In the genomic region with DNA sequence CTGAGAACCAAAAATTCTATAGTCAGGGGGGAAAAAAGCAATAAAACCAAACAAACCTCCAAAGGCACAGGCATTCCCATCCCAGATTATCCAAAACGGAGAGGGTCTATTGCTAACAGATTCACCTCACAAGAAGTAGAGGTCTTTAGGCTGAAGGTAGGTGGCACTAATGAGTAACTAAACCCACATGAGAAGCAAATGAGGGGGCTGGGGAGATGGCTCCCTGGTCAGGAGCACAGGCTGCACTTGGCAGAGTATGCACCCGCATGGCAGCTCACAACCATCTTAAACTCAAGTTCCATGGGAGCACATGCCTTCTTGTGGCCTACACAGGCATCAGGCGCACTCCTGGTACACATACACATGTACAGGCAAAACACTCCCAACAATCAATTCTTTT, we compare ENCODE assay signal across 20 mouse cellular contexts.
"Had no signal": no experiment of that assay in that cellular context is flagged by ENCODE, and none has a peak within 500 bp of the region (broad histone marks: within the 10 kb centered on the region; RNA-seq: fewer than 3 reads in every experiment).

No protein-coding gene starts in this region.

- H3K4me1 ChIP-seq: limb, embryonic 12.5 days; limb, embryonic 15.5 days; lung, embryonic 15.5 days had no signal

- ATAC-seq: intestine, postnatal 0 days had no signal

- H3K27ac ChIP-seq: kidney, postnatal 0 days; layer of hippocampus, adult 2 months; limb, embryonic 12.5 days; limb, embryonic 15.5 days; liver, embryonic 13.5 days; lung, embryonic 15.5 days; stomach, postnatal 0 days had no signal

- H3K27me3 ChIP-seq: limb, embryonic 12.5 days; limb, embryonic 15.5 days; liver, embryonic 13.5 days; lung, embryonic 15.5 days had no signal

- DNase-seq: kidney, adult 2 months; kidney, postnatal 25 days; layer of hippocampus, adult 9-11 months; liver, embryonic 13.5 days; lung, adult 18-20 months; lung, postnatal 10 days; lung, postnatal 36 days; midbrain, embryonic 14.5 days; right cerebral cortex, adult 18-20 months; right cerebral cortex, postnatal 14 days; right cerebral cortex, postnatal 4 days; thymus, postnatal 36 days had no signal

- H3K9me3 ChIP-seq: limb, embryonic 12.5 days; limb, embryonic 15.5 days; liver, embryonic 13.5 days; lung, embryonic 15.5 days had no signal

- H3K36me3 ChIP-seq: limb, embryonic 12.5 days; limb, embryonic 15.5 days; liver, embryonic 13.5 days; lung, embryonic 15.5 days had no signal

- H3K9ac ChIP-seq: limb, embryonic 12.5 days; limb, embryonic 15.5 days; liver, embryonic 13.5 days; lung, embryonic 15.5 days had no signal

- H3K4me3 ChIP-seq: layer of hippocampus, adult 2 months; limb, embryonic 12.5 days; limb, embryonic 15.5 days; liver, embryonic 13.5 days; lung, embryonic 15.5 days had no signal

- H3K4me2 ChIP-seq: limb, embryonic 12.5 days; limb, embryonic 15.5 days; liver, embryonic 13.5 days; lung, embryonic 15.5 days; midbrain, embryonic 11.5 days had no signal
